Mouse (Mus musculus) CD4-positive helper T cell, adult 2 months (primary cell): ENCODE data around the gene Gm15294.

Source experiments
- DNase-seq: peaks from one replicate; pipeline ENCODE4 v3.0.0-alpha.2; 2012; ENCODE audit warnings: low read depth, missing footprints, low spot score

Gene Gm15294

DNA sequence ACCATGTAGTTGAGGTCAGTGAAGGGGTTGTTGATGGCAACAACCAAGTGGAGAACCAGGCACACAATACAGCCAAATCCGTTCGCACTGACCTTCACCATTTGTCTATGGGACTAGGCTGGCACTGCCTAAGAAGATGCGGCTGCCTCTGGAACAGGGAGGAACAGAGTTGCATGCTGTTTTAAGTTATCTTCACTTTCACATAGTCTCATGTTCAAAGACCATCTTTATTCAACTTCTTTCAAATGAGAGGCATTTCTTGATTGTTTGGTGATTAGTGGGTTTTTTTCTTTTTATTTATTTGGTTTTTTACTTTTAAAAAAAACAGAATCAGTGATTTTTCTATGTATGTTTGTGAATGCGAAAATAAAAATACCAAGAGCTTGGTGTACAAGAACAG lies at the start of gene Gm15294:
Gene Gm15294 (minus strand): TSS at position 101 of the 400 bp plus-strand sequence.
- no peak for DNase-seq

DNA sequence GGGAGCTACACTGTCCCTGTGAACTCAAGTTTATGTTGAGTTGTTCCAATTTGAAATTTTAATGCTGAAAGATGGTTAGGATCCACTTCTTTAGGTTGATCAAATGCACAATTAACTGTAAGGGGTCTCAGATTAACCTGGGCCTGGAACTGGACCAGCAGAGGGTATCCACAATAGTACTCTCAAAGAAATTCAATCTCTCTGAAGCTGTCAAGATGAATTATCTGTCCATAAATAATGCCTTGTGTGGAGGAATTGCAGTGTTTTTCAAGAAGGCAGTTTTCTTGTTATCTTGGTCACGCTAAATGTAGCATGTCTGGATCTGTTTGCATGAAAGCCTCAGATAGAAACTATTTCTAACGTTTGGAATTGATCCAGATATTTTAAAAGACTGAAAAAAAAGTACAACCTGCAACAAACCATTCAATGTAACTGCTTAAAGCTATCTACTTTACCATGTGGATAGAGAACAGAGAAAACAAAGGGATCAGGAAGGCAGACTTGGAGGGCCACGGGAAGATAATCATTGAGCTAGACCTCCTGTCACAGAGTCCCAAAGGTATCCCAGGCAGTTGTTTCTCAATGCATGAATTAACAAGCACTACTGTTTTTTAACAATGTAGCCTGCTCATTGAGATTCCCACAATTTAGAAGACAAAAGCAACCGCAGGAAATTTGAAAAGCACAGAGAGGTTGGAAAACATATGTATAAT lies 9.5 kb upstream of the Gm15294 start:
- DNase-seq: no peak

DNA sequence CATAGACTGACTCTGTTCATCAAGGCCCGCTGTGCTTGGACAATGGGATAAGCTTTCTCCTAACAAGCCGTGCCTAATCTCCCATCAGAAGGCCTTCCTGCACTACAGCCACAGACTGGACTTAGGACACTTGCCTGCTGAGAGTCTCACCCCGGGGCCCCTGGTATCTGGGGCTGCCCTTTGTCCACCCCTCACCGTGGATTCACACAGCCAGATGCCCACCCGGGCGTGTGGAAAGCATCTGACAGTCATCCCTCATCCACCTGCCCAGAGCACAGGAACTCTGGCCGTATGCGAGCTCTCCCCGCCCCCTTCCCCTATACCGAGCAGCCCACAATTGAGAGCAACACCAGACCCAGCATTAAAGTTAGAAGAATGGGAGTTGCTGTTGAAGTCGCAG lies 1.0 kb downstream of the Gm15294 start:
- DNase-seq: no peak

DNA sequence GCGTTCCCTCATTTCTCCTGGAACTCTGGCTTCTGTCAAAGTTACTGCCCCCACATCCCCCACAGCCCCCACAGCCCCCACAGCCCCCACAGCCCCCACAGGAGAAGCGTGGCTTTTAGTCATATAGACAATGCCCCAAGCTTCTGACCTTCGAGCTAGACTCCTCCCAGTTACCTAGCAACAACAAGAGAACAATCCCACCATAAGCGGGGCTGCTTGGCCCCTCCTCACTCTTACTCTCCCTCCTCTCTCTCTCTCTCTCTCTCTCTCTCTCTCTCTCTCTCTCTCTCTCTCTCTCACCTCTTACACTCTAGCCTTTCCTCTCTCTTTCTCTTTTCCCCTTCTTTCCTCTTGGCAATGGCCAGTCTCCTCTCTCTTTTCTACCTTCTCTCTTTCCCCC lies 1.4 kb downstream of the Gm15294 start:
- no peak for DNase-seq

DNA sequence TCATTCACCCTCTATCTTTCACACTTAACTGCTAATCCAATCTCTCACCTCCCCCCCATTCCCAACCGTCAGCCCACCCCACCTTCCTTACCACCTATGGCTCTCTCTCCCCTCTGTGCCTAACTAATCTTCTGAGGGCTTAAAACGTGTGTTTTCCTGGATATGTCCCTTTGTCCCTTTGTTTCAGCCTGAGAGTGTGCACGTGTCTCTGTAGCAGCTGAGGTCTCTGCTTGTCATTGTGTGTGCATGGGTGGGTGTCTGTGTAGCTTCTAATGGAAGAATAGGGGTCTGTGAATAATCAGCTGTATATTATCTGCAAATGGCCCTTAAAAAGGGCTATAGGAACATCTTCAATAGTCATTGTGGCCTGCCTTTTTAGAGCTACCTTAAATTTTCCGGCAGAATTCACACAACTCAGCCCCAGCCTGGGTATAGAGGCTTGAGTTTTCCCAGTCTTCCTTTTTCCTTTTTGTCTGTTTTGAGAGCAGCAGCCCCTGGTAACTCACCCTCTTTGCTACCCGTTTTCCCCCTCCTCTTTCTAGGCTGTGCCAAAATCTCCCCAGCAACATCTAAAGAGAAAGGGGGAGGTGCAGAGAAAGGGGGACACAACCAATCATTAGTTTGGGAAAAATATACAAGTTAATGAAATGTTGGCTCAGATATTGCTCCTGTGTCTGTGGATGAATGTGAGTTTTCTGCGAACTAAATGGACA lies 19.2 kb downstream of the Gm15294 start:
- DNase-seq: no peak
